Mouse (Mus musculus): ENCODE results near the gene Ror1. TPM values are rescaled to one million over a fixed set of nuclear protein-coding genes. Genes with fewer than 3 reads are reported as not detected.

The Ror1 gene
- total RNA-seq, 2 experiments from 2014 or later, result 9.3 to 12.0 TPM

GRCm38 (mm10) chr4:100201322-100201721, 105.7 kb downstream of the Ror1 start:
- no peak for DNase-seq
- intact Hi-C loops (cut with DNase I), result no loop called here

GRCm38 (mm10) chr4:100203066-100203465, 107.5 kb downstream of the Ror1 start:
- no peak for DNase-seq
- intact Hi-C loops (cut with DNase I), result no loop called here

- intact Hi-C loops (cut with DNase I), result no loop called here
- DNase-seq, result no peak
Observed at GRCm38 (mm10) chr4:100203688-100204087, 108.1 kb downstream of the Ror1 start.

- no peak for DNase-seq
- intact Hi-C loops (cut with DNase I), result no loop called here
Observed at GRCm38 (mm10) chr4:100204381-100204780, 108.8 kb downstream of the Ror1 start.

- no peak for DNase-seq
- intact Hi-C loops (cut with DNase I), result no loop called here
Observed at GRCm38 (mm10) chr4:100208081-100208480, 112.5 kb downstream of the Ror1 start.

- intact Hi-C loops (cut with DNase I), result no loop called here
Observed at GRCm38 (mm10) chr4:100209106-100209505, 113.5 kb downstream of the Ror1 start.

GRCm38 (mm10) chr4:100211331-100211730, 115.7 kb downstream of the Ror1 start:
- intact Hi-C loops (cut with DNase I), result loop anchor here (5.0 to 10.0 kb wide), 3 partner anchors 114 to 323 kb away; partner anchors contain the start of gene Ror1
- DNase-seq, result no peak

More at GRCm38 (mm10) chr4:100209106-100209505, 113.5 kb downstream of the Ror1 start:
- no peak for DNase-seq

GRCm38 (mm10) chr4:100214324-100215215, 119.0 kb downstream of the Ror1 start:
- DNase-seq, result peak; percentile 40 to 47
- intact Hi-C loops (cut with DNase I), result loop anchor here (5.0 to 10.0 kb wide), 3 partner anchors 117 to 320 kb away; partner anchors contain the start of gene Ror1

GRCm38 (mm10) chr4:100216587-100216986, 121.0 kb downstream of the Ror1 start:
- intact Hi-C loops (cut with DNase I), result loop anchor here (10.0 kb wide), 1 partner anchor 318 kb away; no protein-coding TSS in a partner anchor
- no peak for DNase-seq

GRCm38 (mm10) chr4:100219026-100219425, 123.4 kb downstream of the Ror1 start:
- intact Hi-C loops (cut with DNase I), result loop anchor here (10.0 kb wide), 1 partner anchor 316 kb away; no protein-coding TSS in a partner anchor
- no peak for DNase-seq

- intact Hi-C loops (cut with DNase I), result loop anchor here (10.0 kb wide), 1 partner anchor 315 kb away; no protein-coding TSS in a partner anchor
- no peak for DNase-seq
Observed at GRCm38 (mm10) chr4:100219599-100219998, 124.0 kb downstream of the Ror1 start.

GRCm38 (mm10) chr4:100221978-100222737, 126.6 kb downstream of the Ror1 start:
- intact Hi-C loops (cut with DNase I), result no loop called here
- DNase-seq, result peak; percentile 18 to 47

- no peak for DNase-seq
- intact Hi-C loops (cut with DNase I), result no loop called here
Observed at GRCm38 (mm10) chr4:100223532-100223931, 127.9 kb downstream of the Ror1 start.

GRCm38 (mm10) chr4:100223965-100224364, 128.4 kb downstream of the Ror1 start:
- intact Hi-C loops (cut with DNase I), result no loop called here
- no peak for DNase-seq

- DNase-seq, result peak; percentile 56 to 69
- intact Hi-C loops (cut with DNase I), result no loop called here
Observed at GRCm38 (mm10) chr4:100226619-100227018, 131.0 kb downstream of the Ror1 start.

- intact Hi-C loops (cut with DNase I), result no loop called here
- DNase-seq, result no peak
Observed at GRCm38 (mm10) chr4:100228106-100228505, 132.5 kb downstream of the Ror1 start.

- DNase-seq, result no peak
- intact Hi-C loops (cut with DNase I), result no loop called here
Observed at GRCm38 (mm10) chr4:100230245-100230644, 134.7 kb downstream of the Ror1 start.

- intact Hi-C loops (cut with DNase I), result no loop called here
- DNase-seq, result no peak
Observed at GRCm38 (mm10) chr4:100230963-100231362, 135.4 kb downstream of the Ror1 start.

- DNase-seq, result no peak
- intact Hi-C loops (cut with DNase I), result no loop called here
Observed at GRCm38 (mm10) chr4:100231906-100232305, 136.3 kb downstream of the Ror1 start.

GRCm38 (mm10) chr4:100232541-100232940, 136.9 kb downstream of the Ror1 start:
- intact Hi-C loops (cut with DNase I), result no loop called here
- DNase-seq, result no peak

- DNase-seq, result no peak
- intact Hi-C loops (cut with DNase I), result no loop called here
Observed at GRCm38 (mm10) chr4:100233770-100234169, 138.2 kb downstream of the Ror1 start.
